Mouse (Mus musculus) liver, embryonic 14.5 days (tissue): ENCODE measurements at regions not wholly inside any gene's neighbourhood (a gene's known extent, or its start where the extent isn't known, plus 50 kb on each side); places are given as distances from the start of the nearest gene placed in this dataset.

Source experiments
- CTCF ChIP-seq: IDR thresholded peaks from 2 replicates; pipeline ENCODE4 v1.5.1; 2016; ENCODE audit warnings: antibody characterized with exemption, low read depth, control low read depth
- EP300 ChIP-seq: IDR thresholded peaks from 2 replicates; pipeline ENCODE4 v1.6.1; 2016; ENCODE audit warnings: antibody characterized with exemption, low read depth

- TF ChIP-seq CTCF = no peak
- no peak for TF ChIP-seq EP300
These were observed 102.0 kb upstream of the Pdgfd start for GRCm38 (mm10) chr9:6066419-6066818.
